Mouse (Mus musculus) embryo, embryonic 10 days (tissue): ENCODE measurements around the gene Psmg4.

Experiments used
- DNase-seq: peaks from one replicate; pipeline ENCODE4 v3.0.0-alpha.2; 2015; ENCODE audit warnings: low spot score

Psmg4 gene

GRCm38 (mm10) chr13:34148767-34149392 is 13.9 kb upstream of the Psmg4 start:
- peak; percentile 80 for DNase-seq

- no peak for DNase-seq
Measured at GRCm38 (mm10) chr13:34149463-34150176, 13.1 kb upstream of the Psmg4 start.

- peak; percentile 61 for DNase-seq
Measured at GRCm38 (mm10) chr13:34150271-34151027, 12.3 kb upstream of the Psmg4 start.

GRCm38 (mm10) chr13:34151425-34151824 is 11.3 kb upstream of the Psmg4 start:
- DNase-seq = no peak

GRCm38 (mm10) chr13:34152695-34153094 is 10.1 kb upstream of the Psmg4 start:
- no peak for DNase-seq

- DNase-seq = no peak
Measured at GRCm38 (mm10) chr13:34153254-34154011, 9.3 kb upstream of the Psmg4 start.

GRCm38 (mm10) chr13:34154217-34154930 is 8.4 kb upstream of the Psmg4 start:
- DNase-seq = peak; percentile 71

GRCm38 (mm10) chr13:34154931-34155272 is 7.9 kb upstream of the Psmg4 start:
- peak; percentile 79 for DNase-seq

- DNase-seq = no peak
Measured at GRCm38 (mm10) chr13:34156133-34156839, 6.5 kb upstream of the Psmg4 start.

- no peak for DNase-seq
Measured at GRCm38 (mm10) chr13:34156840-34157185, 6.0 kb upstream of the Psmg4 start.

- no peak for DNase-seq
Measured at GRCm38 (mm10) chr13:34157596-34158157, 5.1 kb upstream of the Psmg4 start.

- DNase-seq = no peak
Measured at GRCm38 (mm10) chr13:34159926-34160325, 2.8 kb upstream of the Psmg4 start.

GRCm38 (mm10) chr13:34163304-34163975 is 676 bp downstream of the Psmg4 start:
- DNase-seq = no peak

GRCm38 (mm10) chr13:34174025-34174424 is 11.3 kb downstream of the Psmg4 start:
- no peak for DNase-seq

GRCm38 (mm10) chr13:34181624-34182023 is 18.9 kb downstream of the Psmg4 start:
- no peak for DNase-seq

GRCm38 (mm10) chr13:34185371-34185770 is 22.6 kb downstream of the Psmg4 start:
- DNase-seq = no peak

GRCm38 (mm10) chr13:34187571-34187970 is 24.8 kb downstream of the Psmg4 start:
- DNase-seq = peak; percentile 88

- no peak for DNase-seq
Measured at GRCm38 (mm10) chr13:34192414-34193191, 29.8 kb downstream of the Psmg4 start.

GRCm38 (mm10) chr13:34193384-34193783 is 30.6 kb downstream of the Psmg4 start:
- DNase-seq = no peak
